Mouse (Mus musculus): ENCODE data around the gene Gnai2. TPM values are rescaled to one million over a fixed set of nuclear protein-coding genes. Genes with fewer than 3 reads are reported as not detected.

The Gnai2 gene
- polyA plus RNA-seq, 1 experiment from 2014 or later: 336 TPM

GRCm38 (mm10) chr9:107617461-107617860 is 17.7 kb downstream of the Gnai2 start:
- Histone ChIP-seq H3K9me3 (ENCODE audit: control insufficient read depth, low read length) (no peaks in the 10 kb centered on the region), H3K27ac (ENCODE audit: low read depth) (no peak overlapping the region), H3K27me3 (replicated peaks; ENCODE audit: control insufficient read depth, insufficient read depth, low read length) (no peaks in the 10 kb centered on the region), H3K9ac (ENCODE audit: low read length) (no peak overlapping the region), H3K36me3 (ENCODE audit: control insufficient read depth, insufficient read depth, low read length) (peaks cover 74% of the 10 kb centered on the region), H3K4me2 (ENCODE audit: low read length) (no peak overlapping the region), H3K4me1 (replicated peaks; ENCODE audit: control insufficient read depth, insufficient read depth, low read length) (peaks cover 29% of the 10 kb centered on the region), H3K4me3 (ENCODE audit: low read depth, low read length) (no peak overlapping the region)
- ATAC-seq (replicated peaks; ENCODE audit: low FRiP score, low TSS enrichment, low read depth) (no peak), DNase-seq (ENCODE audit: low spot score) (no peak)
- WGBS: 93% methylated on average over 2 of the region's 2 CpGs

- ATAC-seq (replicated peaks; ENCODE audit: low FRiP score, low TSS enrichment, low read depth) (no peak), DNase-seq (ENCODE audit: low spot score) (no peak)
- Histone ChIP-seq H3K4me1 (replicated peaks; ENCODE audit: control insufficient read depth, insufficient read depth, low read length) (peaks cover 38% of the 10 kb centered on the region), H3K27ac (ENCODE audit: low read depth) (peak overlapping the region; percentile 14; the same call in 1 of the 2 replicates), H3K36me3 (ENCODE audit: control insufficient read depth, insufficient read depth, low read length) (peaks cover 64% of the 10 kb centered on the region), H3K4me3 (ENCODE audit: low read depth, low read length) (no peak overlapping the region), H3K9me3 (ENCODE audit: control insufficient read depth, low read length) (no peaks in the 10 kb centered on the region), H3K27me3 (replicated peaks; ENCODE audit: control insufficient read depth, insufficient read depth, low read length) (no peaks in the 10 kb centered on the region), H3K9ac (ENCODE audit: low read length) (no peak overlapping the region), H3K4me2 (ENCODE audit: low read length) (no peak overlapping the region)
- WGBS: 74% methylated on average over 4 of the region's 4 CpGs
Observed at GRCm38 (mm10) chr9:107615035-107615434, 20.1 kb downstream of the Gnai2 start.

- no peaks in the 10 kb centered on the region for H3K9me3 ChIP-seq (ENCODE audit: control insufficient read depth, low read length)
- H3K4me1 ChIP-seq (replicated peaks; ENCODE audit: control insufficient read depth, insufficient read depth, low read length): peaks cover 30% of the 10 kb centered on the region
- ATAC-seq (replicated peaks; ENCODE audit: low FRiP score, low TSS enrichment, low read depth): 0 out of 2 replicates have a peak, but pooled peaks have one; percentile 8
- H3K9ac ChIP-seq (ENCODE audit: low read length): peak overlapping the region; percentile 63; the same call in 1 of the 2 replicates
- no peak for DNase-seq (ENCODE audit: low spot score)
- H3K27me3 ChIP-seq (replicated peaks; ENCODE audit: control insufficient read depth, insufficient read depth, low read length): no peaks in the 10 kb centered on the region
- H3K4me2 ChIP-seq (ENCODE audit: low read length): peak overlapping the region; percentile 69
- 13% methylated on average over 12 of the region's 12 CpGs for WGBS
- peak overlapping the region; percentile 92 for H3K27ac ChIP-seq (ENCODE audit: low read depth)
- peaks cover 44% of the 10 kb centered on the region for H3K36me3 ChIP-seq (ENCODE audit: control insufficient read depth, insufficient read depth, low read length)
- H3K4me3 ChIP-seq (ENCODE audit: low read depth, low read length): peak overlapping the region; percentile 28
Observed at GRCm38 (mm10) chr9:107612945-107613569, 22.1 kb downstream of the Gnai2 start.

- H3K36me3 ChIP-seq (ENCODE audit: control insufficient read depth, insufficient read depth, low read length): peaks cover 37% of the 10 kb centered on the region
- H3K4me1 ChIP-seq (replicated peaks; ENCODE audit: control insufficient read depth, insufficient read depth, low read length): peaks cover 30% of the 10 kb centered on the region
- H3K27me3 ChIP-seq (replicated peaks; ENCODE audit: control insufficient read depth, insufficient read depth, low read length): no peaks in the 10 kb centered on the region
- ATAC-seq (replicated peaks; ENCODE audit: low FRiP score, low TSS enrichment, low read depth) (peak; percentile 91), DNase-seq (ENCODE audit: low spot score) (peak; percentile 97)
- H3K27ac ChIP-seq (ENCODE audit: low read depth): peak overlapping the region; percentile 92
- peak overlapping the region; percentile 63 for H3K9ac ChIP-seq (ENCODE audit: low read length)
- H3K9me3 ChIP-seq (ENCODE audit: control insufficient read depth, low read length): no peaks in the 10 kb centered on the region
- H3K4me2 ChIP-seq (ENCODE audit: low read length): peak overlapping the region; percentile 69
- WGBS: 7% methylated on average over 37 of the region's 48 CpGs
- peak overlapping the region; percentile 28 for H3K4me3 ChIP-seq (ENCODE audit: low read depth, low read length)
Observed at GRCm38 (mm10) chr9:107612191-107612944, 22.8 kb downstream of the Gnai2 start.

GRCm38 (mm10) chr9:107611456-107612190 is 23.5 kb downstream of the Gnai2 start:
- WGBS: 74% methylated on average over 6 of the region's 6 CpGs
- no peak for DNase-seq (ENCODE audit: low spot score)

GRCm38 (mm10) chr9:107609433-107609830 is 25.7 kb downstream of the Gnai2 start:
- Histone ChIP-seq H3K27ac (ENCODE audit: low read depth) (no peak overlapping the region), H3K9me3 (ENCODE audit: control insufficient read depth, low read length) (no peaks in the 10 kb centered on the region), H3K27me3 (replicated peaks; ENCODE audit: control insufficient read depth, insufficient read depth, low read length) (no peaks in the 10 kb centered on the region), H3K4me1 (replicated peaks; ENCODE audit: control insufficient read depth, insufficient read depth, low read length) (peaks cover 43% of the 10 kb centered on the region), H3K9ac (ENCODE audit: low read length) (no peak overlapping the region), H3K36me3 (ENCODE audit: control insufficient read depth, insufficient read depth, low read length) (peaks cover 9% of the 10 kb centered on the region), H3K4me3 (ENCODE audit: low read depth, low read length) (no peak overlapping the region), H3K4me2 (ENCODE audit: low read length) (peak overlapping the region; percentile 27; the same call in 1 of the 2 replicates)
- WGBS: 62% methylated on average over 4 of the region's 4 CpGs
- ATAC-seq (replicated peaks; ENCODE audit: low FRiP score, low TSS enrichment, low read depth) (no peak), DNase-seq (ENCODE audit: low spot score) (no peak)

More at GRCm38 (mm10) chr9:107611456-107612190, 23.5 kb downstream of the Gnai2 start:
- peak overlapping the region; percentile 63 for H3K9ac ChIP-seq (ENCODE audit: low read length)
- peaks cover 36% of the 10 kb centered on the region for H3K4me1 ChIP-seq (replicated peaks; ENCODE audit: control insufficient read depth, insufficient read depth, low read length)
- H3K27me3 ChIP-seq (replicated peaks; ENCODE audit: control insufficient read depth, insufficient read depth, low read length): no peaks in the 10 kb centered on the region
- H3K4me2 ChIP-seq (ENCODE audit: low read length): peak overlapping the region; percentile 69
- H3K9me3 ChIP-seq (ENCODE audit: control insufficient read depth, low read length): no peaks in the 10 kb centered on the region
- H3K36me3 ChIP-seq (ENCODE audit: control insufficient read depth, insufficient read depth, low read length): peaks cover 31% of the 10 kb centered on the region
- H3K27ac ChIP-seq (ENCODE audit: low read depth): peak overlapping the region; percentile 92
- peak overlapping the region; percentile 28; the same call in 1 of the 2 replicates for H3K4me3 ChIP-seq (ENCODE audit: low read depth, low read length)
- no peak for ATAC-seq (replicated peaks; ENCODE audit: low FRiP score, low TSS enrichment, low read depth)

- H3K27me3 ChIP-seq (replicated peaks; ENCODE audit: control insufficient read depth, insufficient read depth, low read length): no peaks in the 10 kb centered on the region
- H3K4me3 ChIP-seq (ENCODE audit: low read depth, low read length): no peak within 1 kb of the TSS
- H3K9ac ChIP-seq (ENCODE audit: low read length): no peak within 1 kb of the TSS
- no peak for DNase-seq (ENCODE audit: low spot score)
- 35% methylated on average over 12 of the region's 12 CpGs for WGBS
- peak within 1 kb of the TSS; percentile 27; the same call in 1 of the 2 replicates for H3K4me2 ChIP-seq (ENCODE audit: low read length)
- H3K9me3 ChIP-seq (ENCODE audit: control insufficient read depth, low read length): no peaks in the 10 kb centered on the region
- ATAC-seq (replicated peaks; ENCODE audit: low FRiP score, low TSS enrichment, low read depth): no peak
- H3K27ac ChIP-seq (ENCODE audit: low read depth): no peak within 1 kb of the TSS; the same call in 1 of the 2 replicates
- peaks cover 4% of the 10 kb centered on the region for H3K36me3 ChIP-seq (ENCODE audit: control insufficient read depth, insufficient read depth, low read length)
- H3K4me1 ChIP-seq (replicated peaks; ENCODE audit: control insufficient read depth, insufficient read depth, low read length): peaks cover 46% of the 10 kb centered on the region
Observed at GRCm38 (mm10) chr9:107608741-107609432, 26.3 kb downstream of the Gnai2 start, which contains the start of gene Sema3b. Sema3b (minus strand) TSS chr9:107609229.

Measured in intestine, embryonic 14.5 days (tissue).